Mouse (Mus musculus) heart, adult 8-10 months (tissue): ENCODE results near the gene Fen1. TPM values are rescaled to one million over a fixed set of nuclear protein-coding genes. Genes with fewer than 3 reads are reported as not detected.
A peak's percentile ranks its signal among the peaks of the same experiment; 100 is the strongest.

Experiments used
- DNase-seq: peaks from one replicate; pipeline ENCODE4 v3.0.0; 2022; ENCODE audit warnings: low spot score
- total RNA-seq, 4 experiments: library from RNA; stranded (reverse); gene quantifications; 2 replicates each; pipeline ENCODE4 v1.2.4; 2022

Fen1 gene
- 1 to 10 TPM; 3.5 to 5.3 (median 4.9) TPM for total RNA-seq

- DNase-seq: peak; percentile 92
Observed at GRCm38 (mm10) chr19:10203848-10204615, at the start of gene Fen1, which contains the start of gene Tmem258. TSS of gene Fen1 (minus strand) at chr19:10204169. TSS of gene Tmem258 (plus strand) at chr19:10204014.

DNA sequence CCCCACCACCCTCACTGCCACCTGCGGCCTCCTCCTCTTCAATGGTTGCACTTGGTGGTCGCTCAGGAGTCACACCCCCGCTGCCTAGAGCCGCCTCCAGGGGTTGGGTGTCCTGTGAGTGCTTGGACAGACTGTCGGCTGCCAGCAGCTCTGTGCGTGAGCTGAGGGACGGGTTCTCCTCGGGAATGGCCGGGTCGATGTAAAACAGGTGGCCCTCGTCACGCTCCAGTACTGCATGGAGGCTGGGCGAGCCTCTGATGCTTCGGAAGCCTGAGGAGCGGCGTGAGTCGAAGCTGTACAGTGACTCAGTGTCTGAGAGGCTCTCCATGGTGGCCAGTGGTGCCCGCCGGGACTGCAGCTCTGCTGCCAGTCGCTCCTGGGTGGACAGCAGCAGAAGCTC, 44.2 kb upstream of the Fen1 start:
- no peak for DNase-seq

- DNase-seq: no peak
Observed at GRCm38 (mm10) chr19:10247165-10247564, 43.2 kb upstream of the Fen1 start.

- peak; percentile 19 for DNase-seq
Observed at GRCm38 (mm10) chr19:10244183-10244582, 40.2 kb upstream of the Fen1 start.

GRCm38 (mm10) chr19:10242916-10243315, 38.9 kb upstream of the Fen1 start:
- no peak for DNase-seq

- peak; percentile 60 for DNase-seq
Observed at GRCm38 (mm10) chr19:10240654-10241305, 36.8 kb upstream of the Fen1 start, which contains the start of gene Myrf. TSS of gene Myrf (minus strand) at chr19:10240748.

GRCm38 (mm10) chr19:10239975-10240653, 36.1 kb upstream of the Fen1 start:
- no peak for DNase-seq

DNA sequence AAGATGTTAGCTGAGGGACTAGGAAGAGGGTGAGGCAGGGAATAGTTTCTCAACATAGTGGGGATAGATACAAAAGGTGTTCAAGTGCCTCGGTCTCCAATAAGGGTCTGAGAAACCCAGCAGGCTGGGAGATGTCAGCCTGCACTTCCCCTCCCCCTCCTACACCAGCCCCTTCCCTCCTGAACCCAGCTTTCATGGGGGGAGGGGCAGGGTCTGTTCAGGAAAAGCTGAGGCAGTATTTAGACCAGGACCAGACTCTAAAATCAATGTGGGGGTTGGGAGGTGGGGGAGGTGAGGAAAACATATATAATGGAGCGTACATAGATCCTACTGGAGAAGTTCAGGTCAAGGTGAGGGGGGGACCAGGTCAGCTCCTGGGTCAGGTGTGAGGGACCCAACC, 35.5 kb upstream of the Fen1 start:
- DNase-seq: no peak

DNA sequence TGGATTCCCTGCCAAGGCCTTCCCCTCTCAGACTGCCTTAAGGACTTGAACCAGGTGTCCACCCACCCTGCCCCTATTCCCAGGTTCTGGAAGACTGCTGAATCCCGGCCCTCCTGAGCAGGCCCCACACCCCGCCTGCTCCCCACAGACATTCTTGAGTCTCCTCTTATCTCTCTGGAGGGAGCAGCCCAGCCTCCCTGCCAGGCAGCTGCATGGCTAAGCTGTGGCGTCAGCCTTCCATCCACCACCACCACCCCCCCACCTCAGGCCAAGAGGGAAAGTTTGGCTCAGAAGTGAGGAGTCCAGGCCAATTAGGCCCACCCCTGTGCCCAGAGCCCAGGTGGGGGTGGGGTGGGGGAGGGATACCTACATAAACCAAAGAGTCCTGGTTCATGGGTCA, 34.5 kb upstream of the Fen1 start:
- DNase-seq: no peak

- DNase-seq: no peak
Observed at GRCm38 (mm10) chr19:10235784-10236565, 32.0 kb upstream of the Fen1 start.

GRCm38 (mm10) chr19:10232327-10233017, 28.5 kb upstream of the Fen1 start:
- DNase-seq: no peak

DNA sequence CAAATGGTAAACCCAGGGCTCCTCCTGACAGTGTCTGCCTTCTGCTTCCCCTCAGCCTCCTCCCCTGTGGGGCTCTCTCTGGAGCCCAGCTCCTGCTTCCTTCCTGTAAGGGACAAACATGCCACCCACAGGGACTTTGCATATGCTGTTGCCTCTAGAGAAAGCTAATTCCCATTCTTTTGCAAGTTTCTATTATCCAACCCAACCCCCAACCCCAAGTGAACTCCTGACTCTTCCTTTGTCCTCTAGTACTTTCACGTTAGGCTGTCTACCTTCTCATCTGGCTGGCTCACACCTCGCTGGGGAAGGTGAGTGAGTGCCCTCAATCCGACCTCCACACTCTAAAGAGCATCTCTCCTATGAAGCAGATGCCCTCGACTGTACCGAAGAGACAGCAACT, 27.9 kb upstream of the Fen1 start:
- DNase-seq: no peak

GRCm38 (mm10) chr19:10231016-10231415, 27.0 kb upstream of the Fen1 start:
- DNase-seq: no peak

DNA sequence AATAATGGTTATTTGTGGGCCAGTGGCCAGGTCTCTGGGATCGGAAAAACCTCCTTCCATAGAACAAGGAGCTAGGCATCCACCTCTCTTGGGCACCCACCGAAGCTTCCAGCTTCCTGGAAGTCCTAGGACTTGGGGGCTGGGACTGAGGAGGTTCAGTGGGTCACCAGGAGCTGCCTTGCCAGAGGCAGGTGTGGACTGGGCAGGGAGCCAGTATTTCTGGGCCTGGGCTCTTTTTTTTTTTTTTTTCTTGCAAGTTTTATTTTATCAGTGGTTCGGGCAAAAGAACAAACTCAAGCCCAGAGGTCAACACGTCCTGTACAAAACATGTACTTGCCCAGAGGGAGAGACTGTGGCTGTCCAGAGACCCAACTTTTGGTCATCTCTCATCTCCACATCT, 21.8 kb upstream of the Fen1 start:
- DNase-seq: no peak

DNA sequence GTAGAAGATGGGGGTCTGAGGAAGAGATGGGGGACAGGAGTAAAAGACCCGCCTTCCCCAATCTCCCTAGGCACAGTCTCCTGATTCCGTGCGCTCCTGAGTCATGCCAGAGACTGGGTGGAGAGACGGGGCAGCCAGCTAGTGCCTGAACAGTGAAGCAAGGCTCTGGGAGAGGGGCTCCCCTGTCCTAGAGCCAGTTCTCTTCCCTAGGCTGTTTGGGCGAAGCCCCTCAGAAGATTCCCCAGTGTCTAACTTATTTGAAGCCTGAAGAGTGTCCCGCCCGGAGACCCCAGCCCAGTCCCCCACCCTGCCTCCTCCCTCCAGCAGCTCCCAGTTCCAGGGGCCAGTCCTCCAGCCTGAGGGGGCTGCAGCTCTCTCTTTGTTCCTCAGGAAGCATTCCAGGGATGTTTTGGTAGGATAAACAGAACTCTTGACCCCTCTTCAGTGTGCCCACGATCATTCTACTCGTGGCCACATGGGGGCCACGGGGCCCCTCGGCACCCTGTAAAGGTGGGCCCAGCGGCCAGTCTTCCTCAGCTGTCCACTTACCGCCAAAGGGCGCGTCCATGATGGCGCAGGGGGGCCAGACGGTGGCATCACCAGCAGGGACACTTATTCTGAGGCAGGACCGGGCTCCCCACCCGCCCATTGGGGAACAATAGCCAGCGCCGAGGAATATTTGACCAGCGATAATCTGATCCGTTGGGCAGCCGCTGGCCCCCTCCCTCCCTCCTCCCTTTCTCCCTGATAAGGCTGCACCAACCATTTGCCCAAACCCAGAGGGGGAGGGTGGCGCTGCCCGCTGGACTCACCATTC, 20.9 kb upstream of the Fen1 start:
- DNase-seq: no peak

DNA sequence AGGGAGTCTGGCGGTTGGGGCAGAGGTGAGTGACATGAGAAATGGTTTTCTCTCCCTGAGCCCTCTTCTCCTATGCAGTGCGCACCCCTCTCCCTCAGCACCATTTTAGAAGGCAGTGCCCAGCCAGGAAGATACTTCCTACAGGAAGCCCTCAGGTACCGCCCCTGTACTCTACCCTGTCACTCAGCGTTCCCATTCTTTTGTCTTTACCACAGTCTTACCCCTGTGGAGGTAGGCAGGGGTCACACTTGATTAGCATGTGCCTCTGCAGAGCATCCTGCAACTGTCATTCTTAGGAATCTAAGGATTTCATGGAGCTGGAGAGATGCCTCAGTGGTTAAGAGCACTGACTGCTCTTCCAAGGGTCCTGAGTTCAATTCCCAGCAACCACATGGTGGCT, 19.6 kb upstream of the Fen1 start:
- no peak for DNase-seq

- DNase-seq: no peak
Observed at GRCm38 (mm10) chr19:10222656-10223055, 18.7 kb upstream of the Fen1 start.

GRCm38 (mm10) chr19:10221585-10221984, 17.6 kb upstream of the Fen1 start:
- DNase-seq: no peak

DNA sequence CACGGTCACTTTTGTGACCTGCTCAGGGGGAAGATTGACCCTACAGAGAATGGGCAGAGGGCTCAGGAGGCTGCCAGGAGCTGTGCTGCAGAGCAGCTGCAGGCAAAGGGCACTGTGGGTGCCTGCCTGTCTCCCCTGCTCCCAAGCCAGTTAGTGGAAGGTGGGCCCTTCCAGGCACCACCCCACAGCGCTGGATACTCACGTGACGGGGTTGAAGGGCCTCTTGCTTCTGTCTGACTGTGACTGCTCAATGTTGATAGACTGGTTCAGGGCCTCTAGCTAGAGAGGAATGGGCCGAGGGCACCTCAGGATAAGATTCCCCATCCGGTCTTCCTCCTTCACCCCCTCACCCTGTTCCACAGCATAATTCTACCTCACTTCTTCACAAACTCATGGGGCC, 15.6 kb upstream of the Fen1 start:
- no peak for DNase-seq

DNA sequence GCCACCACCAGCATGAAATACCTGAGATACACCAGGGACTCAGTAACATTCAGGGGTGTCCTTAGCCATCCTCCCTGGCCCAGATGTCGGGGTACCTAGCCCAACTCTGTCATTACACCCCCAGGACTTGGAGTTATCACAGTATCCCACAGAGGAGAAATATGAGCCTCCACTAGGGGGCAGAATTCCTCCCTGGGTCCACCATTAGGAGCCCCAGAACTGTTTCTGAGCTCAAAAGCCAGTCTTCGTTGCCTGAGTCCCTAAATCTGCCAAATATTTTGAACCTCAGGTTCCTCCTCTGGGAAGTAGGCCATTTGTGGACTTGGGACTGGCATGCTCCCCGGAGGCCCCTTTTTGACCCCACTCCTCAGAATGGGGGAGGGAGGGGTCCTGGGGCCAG, 15.1 kb upstream of the Fen1 start:
- no peak for DNase-seq
